Comparison of ENCODE assay signal across 10 mouse cellular contexts in genomic region chr1:124674420-124674819, GRCm38 (mm10).
DNase-seq lines count a peak whose midpoint lies in the region; ATAC-seq and TF ChIP-seq lines count a peak whose summit lies in the region.
"Had no signal": no experiment of that assay in that cellular context is flagged by ENCODE, and none has a peak within 500 bp of the region (broad histone marks: within the 10 kb centered on the region; RNA-seq: fewer than 3 reads in every experiment).

No protein-coding gene starts in this region.

- WGBS in liver, adult 2 months: 22% methylated on average over 2 of the region's 2 CpGs

- no peaks in the 10 kb centered on the region for H3K79me2 ChIP-seq in liver, adult 2 months (ENCODE audit: control insufficient read depth, insufficient read depth, low read length)

- TF ChIP-seq CTCF in liver, adult 2 months (IDR thresholded peaks at IDR 0.05; ENCODE audit: low read depth, low read length): peak; percentile 23; the same call in 1 of the 2 replicates

- TF ChIP-seq POLR2A in liver, adult 2 months (IDR thresholded peaks at IDR 0.05; ENCODE audit: extremely low read depth, insufficient read depth, low read length): no peak

- H3K27me3 ChIP-seq in liver, adult 2 months (ENCODE audit: control insufficient read depth, insufficient read depth, low read length): no peaks in the 10 kb centered on the region
- H3K27me3 ChIP-seq: hindbrain, embryonic 15.5 days had no signal

- H3K4me3 ChIP-seq in liver, adult 2 months (ENCODE audit: insufficient read depth, low read depth, low read length): no peak overlapping the region
- H3K4me3 ChIP-seq: hindbrain, embryonic 15.5 days had no signal

- peak; percentile 7 to 13 for DNase-seq in cerebellum, postnatal 14 days
- no peak for DNase-seq in cerebellum, adult 11 months
- DNase-seq in liver, adult 2 months (ENCODE audit: extremely low read depth, low read depth, low spot score): peak; percentile 4
- DNase-seq in liver (no peak), NIH3T3 (ENCODE audit: low read depth) (peak; percentile 6)
- no peak for DNase-seq in frontal cortex, postnatal 36 days (ENCODE audit: low spot score in 2 of 2)
- no peak for DNase-seq in cerebellum, adult 18-20 months
- DNase-seq: gastrocnemius, postnatal 10 days had no signal

- no peaks in the 10 kb centered on the region for H3K4me1 ChIP-seq in liver, adult 2 months (ENCODE audit: control insufficient read depth, insufficient read depth, low read length)
- H3K4me1 ChIP-seq: hindbrain, embryonic 15.5 days had no signal

- H3K27ac ChIP-seq in liver, adult 2 months (replicated peaks; ENCODE audit: insufficient read depth, low read depth, low read length): no peak overlapping the region
- H3K27ac ChIP-seq: hindbrain, embryonic 15.5 days had no signal

- no peaks in the 10 kb centered on the region for H3K36me3 ChIP-seq in liver, adult 2 months (ENCODE audit: control insufficient read depth, insufficient read depth, low read length)
- H3K36me3 ChIP-seq: hindbrain, embryonic 15.5 days had no signal

- H3K9ac ChIP-seq in liver, adult 2 months (ENCODE audit: low read depth, low read length): no peak overlapping the region
- H3K9ac ChIP-seq: hindbrain, embryonic 15.5 days had no signal

- ATAC-seq in granulocyte monocyte progenitor cell, adult 5-6 weeks (replicated peaks; ENCODE audit: poor library complexity, severe bottlenecking): peak; percentile 65

Comparison
In these comparisons a context has a peak if more than half of its experiments do, and no peak if none do; other contexts are left out.
1. DNase-seq: peak in cerebellum, postnatal 14 days (2 of 2), liver, adult 2 months (single experiment) and NIH3T3 (single experiment); none in cerebellum, adult 11 months (single experiment), liver (single experiment), frontal cortex, postnatal 36 days (0 of 2) and cerebellum, adult 18-20 months (0 of 2).